Mouse (Mus musculus): ENCODE results near the gene Inafm2. TPM values are rescaled to one million over a fixed set of nuclear protein-coding genes. Genes with fewer than 3 reads are reported as not detected.

Gene Inafm2
- polyA plus RNA-seq, 1 experiment from 2014 or later, result 44.7 TPM

DNA sequence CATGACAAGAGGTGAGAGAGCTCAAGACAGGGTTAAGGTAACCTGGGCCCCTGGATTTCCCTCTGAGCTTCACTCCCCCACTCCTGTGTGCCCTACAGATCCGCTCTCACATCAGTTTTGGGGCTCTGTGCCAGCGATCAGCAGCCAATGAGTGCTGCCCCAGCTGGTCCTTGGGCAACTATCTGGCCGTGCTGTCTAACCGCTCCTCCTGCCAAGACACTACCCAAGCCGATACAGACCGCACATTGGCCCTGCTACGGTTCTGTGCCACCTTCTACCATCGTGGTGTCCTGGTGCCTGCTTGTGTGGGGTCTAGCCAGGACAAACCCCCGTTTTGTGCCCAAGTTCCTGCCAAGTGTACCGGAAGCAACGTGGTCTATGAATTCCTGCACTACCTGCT, 43.9 kb downstream of the Inafm2 start:
- no peak overlapping the region for H3K4me3 ChIP-seq
- H3K4me2 ChIP-seq, result no peak overlapping the region
- no peak overlapping the region for H3K27ac ChIP-seq
- 86% methylated on average over 11 of the region's 11 CpGs for WGBS
- peaks cover 10% of the 10 kb centered on the region for H3K4me1 ChIP-seq (replicated peaks)
- no peaks in the 10 kb centered on the region for H3K9me3 ChIP-seq (replicated peaks)
- peaks cover 29% of the 10 kb centered on the region for H3K27me3 ChIP-seq
- H3K36me3 ChIP-seq, result no peaks in the 10 kb centered on the region
- no peak overlapping the region for H3K9ac ChIP-seq
- no peak for ATAC-seq (replicated peaks; ENCODE audit: insufficient number of reproducible peaks, insufficient read depth, low FRiP score, low read depth)

DNA sequence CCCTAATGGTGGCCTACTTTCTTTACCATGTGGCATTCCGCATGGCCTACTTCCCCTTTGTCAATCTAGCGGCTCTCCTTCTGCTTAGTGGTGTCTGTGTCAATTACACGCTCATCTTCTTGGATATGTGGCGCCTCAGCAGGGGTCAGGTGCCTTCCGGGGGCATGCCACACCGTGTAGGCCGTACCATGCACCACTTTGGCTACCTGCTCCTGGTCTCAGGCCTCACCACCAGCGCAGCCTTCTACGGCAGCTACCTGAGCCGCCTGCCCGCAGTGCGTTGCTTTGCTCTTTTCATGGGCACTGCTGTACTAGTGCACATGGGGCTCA, 44.6 kb downstream of the Inafm2 start:
- Histone ChIP-seq H3K9me3 (replicated peaks) (no peaks in the 10 kb centered on the region), H3K4me1 (replicated peaks) (peaks cover 10% of the 10 kb centered on the region), H3K4me3 (peak overlapping the region; percentile 29), H3K27me3 (peaks cover 29% of the 10 kb centered on the region), H3K9ac (no peak overlapping the region), H3K36me3 (no peaks in the 10 kb centered on the region), H3K4me2 (peak overlapping the region; percentile 62), H3K27ac (no peak overlapping the region)
- 65% methylated on average over 12 of the region's 12 CpGs for WGBS
- ATAC-seq (replicated peaks; ENCODE audit: insufficient number of reproducible peaks, insufficient read depth, low FRiP score, low read depth), result no peak

DNA sequence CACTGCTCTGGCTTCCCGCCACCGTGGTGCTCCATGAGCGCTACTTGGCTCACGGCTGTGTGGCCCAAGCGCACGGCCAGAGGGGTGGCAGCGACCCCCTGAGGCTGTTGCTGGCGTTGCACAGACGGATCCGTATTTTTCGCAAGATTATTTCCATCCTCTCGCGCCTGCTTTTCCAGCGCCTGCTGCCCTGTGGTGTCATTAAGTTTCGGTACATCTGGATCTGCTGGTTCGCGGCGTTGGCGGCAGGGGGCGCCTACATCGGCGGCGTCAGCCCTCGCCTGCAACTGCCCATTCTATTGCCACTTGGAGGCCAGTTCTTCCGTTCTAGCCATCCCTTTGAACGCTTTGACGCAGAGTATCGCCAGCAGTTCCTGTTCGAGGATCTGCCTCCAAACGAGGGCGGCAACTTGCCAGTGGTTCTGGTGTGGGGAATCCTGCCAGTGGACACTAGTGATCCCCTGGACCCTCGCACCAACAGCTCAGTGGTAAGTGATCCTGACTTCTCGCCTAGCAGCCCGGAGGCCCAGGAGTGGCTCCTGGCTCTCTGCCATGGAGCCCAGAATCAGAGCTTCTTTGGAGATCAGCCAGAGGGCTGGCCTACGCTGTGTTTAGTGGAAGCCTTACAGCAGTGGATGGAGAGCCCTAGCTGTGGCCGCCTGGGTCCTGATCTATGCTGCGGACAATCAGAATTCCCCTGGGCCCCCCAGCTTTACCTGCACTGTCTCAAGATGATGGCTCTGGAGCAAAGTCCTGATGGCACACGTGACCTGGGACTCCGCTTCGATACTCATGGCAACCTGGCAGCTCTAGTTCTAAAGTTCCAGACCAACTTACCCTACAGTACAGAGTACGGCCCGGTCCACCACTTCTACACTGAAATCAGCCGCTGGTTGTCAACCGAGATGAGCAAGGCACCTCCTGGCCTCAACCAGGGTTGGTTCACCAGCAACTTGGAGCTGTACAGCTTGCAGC, 45.3 kb downstream of the Inafm2 start:
- ATAC-seq (replicated peaks; ENCODE audit: insufficient number of reproducible peaks, insufficient read depth, low FRiP score, low read depth), result no peak; the same call in 1 of the 2 replicates
- no peak overlapping the region for H3K9ac ChIP-seq
- H3K36me3 ChIP-seq, result no peaks in the 10 kb centered on the region
- H3K27ac ChIP-seq, result no peak overlapping the region
- peak overlapping the region; percentile 62 for H3K4me2 ChIP-seq
- H3K27me3 ChIP-seq, result peaks cover 29% of the 10 kb centered on the region
- H3K4me3 ChIP-seq, result peak overlapping the region; percentile 29
- 20% methylated on average over 44 of the region's 44 CpGs for WGBS
- H3K4me1 ChIP-seq (replicated peaks), result peaks cover 10% of the 10 kb centered on the region
- no peaks in the 10 kb centered on the region for H3K9me3 ChIP-seq (replicated peaks)

DNA sequence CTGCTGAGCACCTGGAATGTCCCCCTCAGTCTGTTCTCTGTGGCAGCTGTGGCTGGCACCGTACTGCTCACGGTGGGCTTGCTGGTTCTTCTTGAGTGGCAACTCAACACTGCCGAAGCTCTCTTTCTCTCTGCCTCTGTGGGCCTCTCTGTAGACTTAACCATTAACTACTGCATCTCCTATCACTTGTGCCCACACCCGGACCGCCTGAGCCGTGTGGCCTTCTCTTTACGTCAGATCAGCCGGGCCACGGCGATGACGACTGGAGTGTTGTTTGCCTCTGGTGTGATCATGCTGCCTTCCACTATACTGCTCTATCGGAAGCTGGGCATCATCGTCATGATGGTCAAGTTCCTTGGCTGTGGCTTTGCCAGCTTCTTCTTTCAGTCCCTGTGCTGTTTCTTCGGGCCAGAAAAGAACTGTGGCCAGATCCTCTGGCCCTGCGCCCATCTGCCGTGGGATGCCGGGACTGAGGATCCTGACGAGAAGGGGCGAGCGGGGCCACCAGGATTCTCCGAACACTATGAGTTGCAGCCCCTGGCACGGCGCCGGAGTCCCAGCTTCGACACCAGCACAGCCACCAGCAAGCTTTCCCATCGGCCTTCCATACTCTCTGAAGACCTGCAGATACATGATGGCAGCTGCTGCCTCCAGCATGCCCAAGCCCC, 46.2 kb downstream of the Inafm2 start:
- H3K36me3 ChIP-seq, result no peaks in the 10 kb centered on the region
- ATAC-seq (replicated peaks; ENCODE audit: insufficient number of reproducible peaks, insufficient read depth, low FRiP score, low read depth), result no peak
- no peaks in the 10 kb centered on the region for H3K9me3 ChIP-seq (replicated peaks)
- H3K4me1 ChIP-seq (replicated peaks), result peaks cover 10% of the 10 kb centered on the region
- peaks cover 24% of the 10 kb centered on the region for H3K27me3 ChIP-seq
- no peak overlapping the region for H3K9ac ChIP-seq
- H3K27ac ChIP-seq, result no peak overlapping the region
- no peak overlapping the region for H3K4me2 ChIP-seq
- no peak overlapping the region for H3K4me3 ChIP-seq
- 90% methylated on average over 26 of the region's 26 CpGs for WGBS

DNA sequence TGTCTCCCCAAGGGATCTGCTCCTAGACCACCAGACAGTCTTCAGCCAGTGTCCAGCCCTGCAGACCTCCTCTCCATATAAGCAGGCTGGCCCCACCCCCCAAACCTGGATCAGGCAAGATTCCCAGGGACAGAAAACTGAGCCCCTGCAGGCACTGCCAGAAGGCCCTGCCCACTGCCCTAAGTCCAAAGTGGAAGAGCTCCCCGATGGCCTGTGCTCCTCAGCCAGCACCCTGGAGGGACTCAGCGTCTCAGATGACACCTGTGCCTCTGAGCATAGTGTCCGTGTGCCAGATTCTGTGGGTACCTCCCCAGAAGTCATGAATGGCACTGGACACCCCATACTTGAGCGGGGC, 46.7 kb downstream of the Inafm2 start:
- 69% methylated on average over 4 of the region's 4 CpGs for WGBS
- peaks cover 22% of the 10 kb centered on the region for H3K27me3 ChIP-seq

GRCm38 (mm10) chr2:118793636-118794035, 48.1 kb downstream of the Inafm2 start:
- 76% methylated on average over 4 of the region's 4 CpGs for WGBS
- peaks cover 17% of the 10 kb centered on the region for H3K27me3 ChIP-seq
- no peak for ATAC-seq (replicated peaks; ENCODE audit: insufficient number of reproducible peaks, insufficient read depth, low FRiP score, low read depth)

More for the DNA sequence above, 46.7 kb downstream of the Inafm2 start:
- Histone ChIP-seq H3K36me3 (no peaks in the 10 kb centered on the region), H3K4me3 (no peak overlapping the region), H3K27ac (no peak overlapping the region), H3K9me3 (replicated peaks) (no peaks in the 10 kb centered on the region), H3K4me1 (replicated peaks) (peaks cover 10% of the 10 kb centered on the region), H3K4me2 (no peak overlapping the region), H3K9ac (no peak overlapping the region)
- ATAC-seq (replicated peaks; ENCODE audit: insufficient number of reproducible peaks, insufficient read depth, low FRiP score, low read depth), result no peak

More at GRCm38 (mm10) chr2:118793636-118794035, 48.1 kb downstream of the Inafm2 start:
- H3K4me2 ChIP-seq, result no peak overlapping the region
- H3K4me3 ChIP-seq, result no peak overlapping the region
- no peak overlapping the region for H3K27ac ChIP-seq
- H3K4me1 ChIP-seq (replicated peaks), result peaks cover 10% of the 10 kb centered on the region
- no peaks in the 10 kb centered on the region for H3K36me3 ChIP-seq
- H3K9ac ChIP-seq, result no peak overlapping the region
- no peaks in the 10 kb centered on the region for H3K9me3 ChIP-seq (replicated peaks)

Other genes starting within 250 kb of the Inafm2 start
- gene Bmf, start 196.1 kb upstream of the Inafm2 start, polyA plus RNA-seq (2015; fragmentation: Nextera tagmentation; extraction: Ambion mirVana), result 1.9 and 3.8 TPM in 2 replicates
- gene Bub1b, start 147.5 kb upstream of the Inafm2 start, polyA plus RNA-seq (2015; fragmentation: Nextera tagmentation; extraction: Ambion mirVana), result 56.7 and 74.8 TPM in 2 replicates
- 10.1 and 11.0 TPM in 2 replicates for gene Pak6, start 82.5 kb upstream of the Inafm2 start, polyA plus RNA-seq (2015; fragmentation: Nextera tagmentation; extraction: Ambion mirVana)
- 2.7 and 3.6 TPM in 2 replicates for gene Ankrd63, start 41.8 kb upstream of the Inafm2 start, polyA plus RNA-seq (2015; fragmentation: Nextera tagmentation; extraction: Ambion mirVana)
- 3.2 and 3.8 TPM in 2 replicates for gene Plcb2, start 17.3 kb upstream of the Inafm2 start, polyA plus RNA-seq (2015; fragmentation: Nextera tagmentation; extraction: Ambion mirVana)
- 2.4 and 3.0 TPM in 2 replicates for gene Ccdc9b, start 16.9 kb downstream of the Inafm2 start, polyA plus RNA-seq (2015; fragmentation: Nextera tagmentation; extraction: Ambion mirVana)
- gene Phgr1, start 27.0 kb downstream of the Inafm2 start, polyA plus RNA-seq (2015; fragmentation: Nextera tagmentation; extraction: Ambion mirVana), result not detected in 2 replicates
- gene Disp2, start 34.0 kb downstream of the Inafm2 start, polyA plus RNA-seq (2015; fragmentation: Nextera tagmentation; extraction: Ambion mirVana), result 0.20 and 0.96 TPM in 2 replicates
- gene Knstrn, start 68.2 kb downstream of the Inafm2 start, polyA plus RNA-seq (2015; fragmentation: Nextera tagmentation; extraction: Ambion mirVana), result 89.0 and 92.2 TPM in 2 replicates
- gene Ivd, start 116.2 kb downstream of the Inafm2 start, polyA plus RNA-seq (2015; fragmentation: Nextera tagmentation; extraction: Ambion mirVana), result 80.6 and 87.9 TPM in 2 replicates
- 3.3 and 5.1 TPM in 2 replicates for gene Bahd1, start 154.6 kb downstream of the Inafm2 start, polyA plus RNA-seq (2015; fragmentation: Nextera tagmentation; extraction: Ambion mirVana)
- 16.5 and 20.5 TPM in 2 replicates for gene Chst14, start 180.7 kb downstream of the Inafm2 start, polyA plus RNA-seq (2015; fragmentation: Nextera tagmentation; extraction: Ambion mirVana)